Mouse (Mus musculus): Measurements from ENCODE around the gene Tdpoz3. TPM values are rescaled to one million over a fixed set of nuclear protein-coding genes. Genes with fewer than 3 reads are reported as not detected.
"Not testable (repeated sequence)": the region's sequence is repeated elsewhere in the genome, so short reads cannot be mapped to it uniquely, and the experiment has no call there.

Gene Tdpoz3
- total RNA-seq (2021), result not detected
- long read RNA-seq, experiment 1, result 0 reads
- long read RNA-seq, experiment 2, result 0 reads

DNA sequence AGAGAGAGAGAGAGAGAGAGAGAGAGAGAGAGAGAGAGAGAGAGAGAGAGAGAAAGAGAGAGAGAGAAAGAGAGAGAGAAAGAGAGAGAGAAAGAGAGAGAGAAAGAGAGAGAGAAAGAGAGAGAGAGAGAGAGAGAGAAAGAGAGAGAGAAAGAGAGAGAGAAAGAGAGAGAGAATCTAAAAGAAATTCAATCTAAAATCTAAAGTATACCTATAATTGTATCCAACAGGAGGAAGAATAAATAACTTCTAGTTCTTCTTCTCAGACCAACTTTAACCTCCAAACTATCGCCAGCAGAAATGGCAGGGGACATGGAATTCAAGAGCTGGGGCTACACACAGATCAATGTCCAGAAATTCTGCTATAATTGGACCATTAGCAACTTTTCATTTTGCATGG lies at the start of gene Tdpoz3:
TSS of gene Tdpoz3 (plus strand) at position 301 of the 400 bp plus-strand sequence.
- intact Hi-C loops (cut with DNase I; ENCODE audit: low total_unique reads); DNase-seq: not testable (repeated sequence)

DNA sequence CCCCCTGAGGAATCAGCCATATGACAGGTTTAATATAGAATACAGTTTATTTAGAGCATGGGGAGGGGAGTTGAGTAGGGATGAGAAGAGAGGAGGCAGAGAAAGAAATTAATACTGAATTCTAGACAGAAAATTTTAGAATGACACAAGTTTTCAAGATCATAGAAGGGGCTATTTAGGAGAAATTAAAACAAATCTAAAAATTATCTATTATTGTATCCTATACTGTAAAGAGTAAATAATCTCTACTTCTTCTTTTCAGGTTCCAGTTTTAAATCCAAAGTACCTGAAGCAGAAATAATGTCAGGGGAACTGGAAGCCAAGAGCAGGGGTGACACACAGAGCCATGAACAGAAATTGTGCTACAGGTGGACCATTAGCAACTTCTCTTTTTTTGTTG lies 29.7 kb upstream of the Tdpoz3 start, which contains the start of gene Tdpoz4:
TSS of gene Tdpoz4 (plus strand) at position 301 of the 400 bp plus-strand sequence.
- intact Hi-C loops (cut with DNase I; ENCODE audit: low total_unique reads); DNase-seq: not testable (repeated sequence)

DNA sequence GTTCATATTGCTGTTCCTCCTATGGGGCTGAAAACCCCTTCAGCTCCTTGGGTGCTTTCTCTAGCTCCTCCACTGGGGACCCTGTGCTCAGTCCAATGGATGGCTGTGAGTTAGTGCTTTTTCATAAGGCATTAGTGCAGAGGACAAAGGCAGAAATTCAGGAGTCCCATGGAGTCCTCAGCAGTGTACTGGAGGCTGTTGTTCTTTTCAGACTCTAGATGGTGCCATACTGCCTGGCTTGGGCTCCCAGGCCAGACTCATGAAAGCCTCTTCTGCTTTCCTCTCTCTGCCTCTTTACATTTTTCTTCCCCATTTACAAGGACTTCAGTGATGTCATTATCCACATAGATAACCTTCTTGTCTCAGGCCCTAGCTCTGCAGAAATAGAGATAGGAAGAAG lies 12.5 kb upstream of the Tdpoz3 start:
- intact Hi-C loops (cut with DNase I; ENCODE audit: low total_unique reads), result not testable (repeated sequence)

DNA sequence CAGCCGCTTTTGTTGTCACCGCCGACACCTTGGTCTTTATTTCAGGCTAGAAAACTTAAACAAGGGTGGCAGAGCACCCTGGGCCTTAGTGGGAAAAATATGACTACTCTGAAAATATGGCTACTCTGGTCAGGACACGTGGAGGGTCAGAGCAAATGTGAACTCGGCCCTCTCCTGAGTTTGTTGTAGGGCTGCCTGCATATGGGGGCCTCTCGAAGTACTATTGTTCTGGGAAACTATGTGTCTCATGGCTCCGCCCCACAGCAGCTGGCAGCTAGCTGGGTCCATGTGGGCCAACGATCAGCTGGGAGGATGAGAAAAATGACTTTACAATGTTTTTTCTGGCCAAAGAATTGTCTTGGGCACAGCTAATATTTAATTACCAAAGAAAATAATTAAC lies 33.1 kb downstream of the Tdpoz3 start:
- DNase-seq; intact Hi-C loops (cut with DNase I; ENCODE audit: low total_unique reads): not testable (repeated sequence)

More for the DNA sequence above, 12.5 kb upstream of the Tdpoz3 start:
- not testable (repeated sequence) for DNase-seq

DNA sequence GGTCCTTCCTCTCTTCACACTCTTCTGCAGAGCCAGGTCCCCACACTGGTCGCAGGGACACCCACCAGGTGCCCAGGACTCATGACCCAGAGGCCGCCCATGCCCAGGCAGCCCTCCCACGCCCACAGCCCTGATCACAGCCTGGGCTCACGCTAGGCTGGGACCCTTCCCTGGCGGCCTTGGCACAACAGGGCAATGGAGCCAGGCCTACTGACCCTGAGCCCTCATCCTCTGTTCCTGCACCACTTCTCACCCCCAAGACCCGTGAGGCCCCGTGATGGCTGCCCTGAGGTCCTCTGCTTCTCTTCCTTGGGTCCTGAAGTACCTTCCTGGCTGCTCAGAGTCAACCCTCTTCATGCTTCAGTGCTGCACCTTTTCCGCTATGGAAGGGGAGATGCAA lies 44.8 kb downstream of the Tdpoz3 start:
- intact Hi-C loops (cut with DNase I; ENCODE audit: low total_unique reads), result not testable (repeated sequence)

More for the DNA sequence above, 44.8 kb downstream of the Tdpoz3 start:
- not testable (repeated sequence) for DNase-seq

Other genes with a start within 250 kb of the Tdpoz3 start
- not detected for gene Tdpoz2, start 173.3 kb upstream of the Tdpoz3 start, total RNA-seq (2021)
- gene Tdpoz1, start 149.7 kb upstream of the Tdpoz3 start, total RNA-seq (2021), result not detected
- gene Gm37596, start 132.9 kb upstream of the Tdpoz3 start, total RNA-seq (2021), result not detected
- gene Gm5773, start 53.0 kb upstream of the Tdpoz3 start, total RNA-seq (2021), result not detected
- gene Tdpoz4, start 29.6 kb upstream of the Tdpoz3 start, total RNA-seq (2021), result not detected
- not detected for gene Gm9117, start 117.5 kb downstream of the Tdpoz3 start, total RNA-seq (2021)
- gene Tdpoz5, start 135.3 kb downstream of the Tdpoz3 start, total RNA-seq (2021), result not detected
- not detected for gene Gm9125, start 228.9 kb downstream of the Tdpoz3 start, total RNA-seq (2021)
- gene Gm10697, start 246.6 kb downstream of the Tdpoz3 start, total RNA-seq (2021), result not detected